Mouse (Mus musculus) olfactory bulb, adult 2 months (tissue): ENCODE data around the gene Mlec.

Source experiments
- CTCF ChIP-seq: fragments of 200-500 bp; IDR thresholded peaks from 2 replicates; pipeline ENCODE4 v1.5.1; 2012; ENCODE audit warnings: low read depth, mild to moderate bottlenecking, low read length, moderate library complexity; ENCODE audit not compliant: insufficient read depth
- POLR2A ChIP-seq: fragments of 200-500 bp; IDR thresholded peaks from 2 replicates; pipeline ENCODE4 v1.6.1; 2012; ENCODE audit warnings: mild to moderate bottlenecking, low read depth, low read length, moderate library complexity; ENCODE audit not compliant: insufficient read depth

DNA sequence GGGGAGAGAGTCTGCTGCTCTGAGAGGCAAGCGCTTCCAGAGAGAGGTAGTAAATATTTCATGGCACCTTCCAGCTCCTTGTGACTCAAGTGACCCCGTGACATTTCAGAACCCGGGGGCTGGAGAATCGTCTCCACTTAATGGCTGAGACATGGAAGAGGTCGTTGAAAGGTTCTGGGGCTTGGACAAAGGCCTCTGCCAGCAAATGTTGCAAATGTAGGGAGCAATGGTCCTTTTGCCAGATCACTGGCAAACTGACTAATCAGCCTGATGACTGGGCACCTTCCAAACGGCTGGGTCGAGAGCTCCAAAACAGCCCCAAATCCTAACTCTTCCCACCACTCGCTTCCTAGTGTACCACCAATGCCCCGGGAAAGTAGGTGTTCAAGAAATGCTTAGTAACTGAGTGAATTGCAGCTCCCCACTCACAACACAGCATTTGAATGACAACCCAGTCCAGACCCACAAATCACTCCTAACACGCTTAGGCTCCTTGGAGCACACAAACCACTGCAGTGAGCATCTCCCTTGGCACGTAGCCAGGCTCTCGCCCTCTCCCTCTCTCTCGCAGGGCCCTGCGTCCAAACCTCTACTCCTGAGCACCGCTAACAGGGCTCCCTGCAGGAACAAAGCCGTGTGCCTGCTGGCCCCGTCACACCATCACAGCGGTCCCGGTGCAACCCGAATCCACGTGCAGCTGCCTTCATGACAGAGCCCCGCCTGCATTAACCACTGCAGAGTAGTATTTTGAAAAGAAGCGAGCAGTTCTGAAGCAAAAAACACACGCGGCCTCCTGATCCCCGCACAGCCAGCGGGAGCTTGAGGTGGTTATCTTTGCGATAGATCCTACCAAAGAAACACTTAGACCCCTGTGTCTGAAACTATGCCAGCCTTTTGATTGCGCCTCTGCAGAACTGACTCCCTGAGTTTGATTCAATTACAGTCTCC lies 34.2 kb upstream of the Mlec start:
- no peak for TF ChIP-seq CTCF
- no peak for TF ChIP-seq POLR2A
